Mouse (Mus musculus) CH12.LX (cell line): Measurements from ENCODE around the gene A630023A22Rik.

ENCODE experiments used
- CHD2 ChIP-seq: IDR thresholded peaks from 2 replicates; pipeline ENCODE4 v1.6.1; 2011; ENCODE audit warnings: low read length, improper control_type of control experiment
- CTCF ChIP-seq, 2 experiments: IDR thresholded peaks in 1 of 2; conservative IDR thresholded peaks in 1 of 2; 2 replicates each; pipeline ENCODE4 v1.5.1; 2011 to 2012; ENCODE audit warnings: low read depth in 2 of 2, low read length in 2 of 2, improper control_type of control experiment in 1 of 2, inconsistent platforms in 1 of 2, mild to moderate bottlenecking in 1 of 2, moderate library complexity in 1 of 2
- POLR2A ChIP-seq: IDR thresholded peaks from 2 replicates; pipeline ENCODE4 v1.6.1; 2011; ENCODE audit warnings: low read depth, mild to moderate bottlenecking, improper control_type of control experiment, low read length
- TCF12 ChIP-seq: IDR thresholded peaks from 2 replicates; pipeline ENCODE4 v1.6.1; 2014; ENCODE audit warnings: low read depth, mild to moderate bottlenecking, inconsistent platforms, low read length, improper control_type of control experiment

DNA sequence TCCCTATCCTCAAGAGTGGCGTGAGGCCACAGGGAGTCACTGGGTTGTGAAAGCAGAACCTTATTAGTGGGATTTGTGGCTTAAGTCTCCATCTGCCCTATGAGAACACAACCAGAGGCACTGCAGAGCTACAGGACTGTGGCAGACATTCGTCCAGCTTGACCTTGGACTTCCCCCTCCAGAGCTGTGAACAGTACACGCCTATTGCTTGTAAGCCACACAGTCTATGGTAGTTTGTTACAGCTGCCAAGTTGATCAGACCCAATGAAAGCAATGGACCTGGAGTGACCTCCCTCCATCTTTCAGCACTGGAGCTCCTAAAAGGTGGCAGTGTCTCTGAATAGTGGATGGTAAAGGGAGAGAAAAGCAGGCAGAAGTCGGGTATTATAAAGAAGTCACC, 24.3 kb downstream of the A630023A22Rik start:
- no peak for TF ChIP-seq TCF12
- TF ChIP-seq CHD2, result no peak
- no peak for TF ChIP-seq CTCF (conservative IDR thresholded peaks at IDR 0.05 in 1 of 2, IDR thresholded peaks at IDR 0.05 in 1 of 2; ENCODE audit: low read depth in 2 of 2, low read length in 2 of 2)
- TF ChIP-seq POLR2A, result no peak
